Mouse (Mus musculus) adrenal gland, adult (tissue): Measurements from ENCODE around the gene Etv2.

Source experiments
- DNase-seq, 2 experiments: peaks; one replicate each; pipeline ENCODE4 v3.0.0; 2022 to 2023; ENCODE audit warnings: low spot score in 1 of 2; ENCODE audit not compliant: inconsistent age in 2 of 2

Etv2 gene

DNA sequence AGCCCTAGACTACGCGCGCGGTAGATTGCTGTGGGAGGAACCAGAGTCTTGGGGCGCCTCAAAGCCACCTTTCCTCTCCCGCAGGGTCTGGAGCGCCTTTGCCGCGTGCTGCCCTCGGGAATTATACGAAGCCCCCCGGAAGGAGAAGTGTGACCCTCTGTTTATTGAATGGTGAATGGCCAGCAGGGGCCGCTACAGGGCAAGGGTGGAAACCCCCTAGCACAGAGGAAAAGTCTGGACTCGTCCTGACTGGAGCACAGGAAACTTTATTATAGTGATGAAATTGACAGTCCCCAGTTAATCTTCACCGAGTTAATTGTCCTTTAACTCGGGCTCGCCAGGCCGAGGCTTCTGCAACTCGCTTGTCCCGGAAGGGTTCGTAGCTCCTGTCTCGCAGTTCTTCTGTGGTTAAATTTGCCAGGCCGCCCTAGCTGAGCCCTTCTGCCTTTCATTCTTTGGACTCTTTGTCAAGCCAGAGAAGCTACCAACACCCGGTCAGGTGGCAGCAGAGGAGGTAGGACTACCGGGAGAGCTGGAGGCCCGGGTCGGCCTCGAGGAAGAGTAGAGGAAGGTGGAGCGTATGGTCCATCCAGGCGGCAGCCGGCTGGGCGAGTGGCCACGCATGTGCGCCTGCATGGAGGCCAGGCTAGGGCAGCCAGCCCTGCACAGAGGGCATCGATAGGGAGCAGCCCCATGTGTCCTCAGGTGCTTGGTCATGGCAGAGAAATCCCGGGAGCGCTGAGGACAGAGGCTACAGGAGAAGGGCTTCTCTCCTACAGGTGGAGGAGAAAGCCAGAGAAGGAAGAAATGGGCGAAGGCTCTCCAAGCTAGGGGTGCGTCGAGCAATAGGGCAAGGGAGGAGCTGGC lies 46.0 kb downstream of the Etv2 start:
- peak; percentile 87 to 96 for DNase-seq

DNA sequence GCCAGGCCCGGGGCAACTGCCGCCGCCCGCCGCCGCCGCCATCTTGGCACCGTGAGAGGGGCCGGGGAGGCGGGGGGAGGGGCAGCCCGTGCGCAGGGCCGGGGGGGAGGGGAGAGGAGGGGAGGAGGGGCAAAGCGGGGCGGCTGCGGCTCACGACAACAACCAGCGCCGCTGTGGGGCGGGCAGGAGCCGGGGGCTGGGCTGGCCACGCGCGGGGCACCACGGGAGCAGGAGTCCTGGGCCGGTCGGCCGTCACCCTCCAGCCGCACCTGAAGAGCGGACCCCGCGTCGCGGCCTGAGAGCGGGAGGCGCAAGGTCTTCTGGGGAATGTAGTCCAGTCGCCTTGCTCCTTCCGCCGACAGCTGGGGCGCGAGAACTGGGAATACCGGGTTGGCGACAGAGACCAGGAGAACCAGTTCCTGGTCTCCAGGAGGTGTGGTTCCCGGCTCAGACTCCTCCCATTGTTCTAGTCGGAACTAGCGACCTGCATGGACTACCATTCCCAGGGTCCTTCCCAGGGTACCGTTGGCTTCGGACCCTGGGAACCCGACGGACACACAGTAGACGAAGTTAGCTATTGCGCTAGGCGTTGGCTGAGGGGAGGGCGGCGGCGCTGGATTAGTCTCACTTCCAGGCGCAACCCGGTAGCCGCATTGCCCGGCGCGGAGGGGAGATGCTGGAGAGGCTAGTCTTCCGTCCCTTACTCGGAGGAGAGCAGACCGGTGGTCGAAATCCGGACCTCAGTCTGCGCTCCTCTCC lies 46.8 kb downstream of the Etv2 start, which contains the start of gene Kmt2b:
Gene Kmt2b (minus strand): TSS at position 51 of the 759 bp plus-strand sequence.
- DNase-seq = peak; percentile 99

DNA sequence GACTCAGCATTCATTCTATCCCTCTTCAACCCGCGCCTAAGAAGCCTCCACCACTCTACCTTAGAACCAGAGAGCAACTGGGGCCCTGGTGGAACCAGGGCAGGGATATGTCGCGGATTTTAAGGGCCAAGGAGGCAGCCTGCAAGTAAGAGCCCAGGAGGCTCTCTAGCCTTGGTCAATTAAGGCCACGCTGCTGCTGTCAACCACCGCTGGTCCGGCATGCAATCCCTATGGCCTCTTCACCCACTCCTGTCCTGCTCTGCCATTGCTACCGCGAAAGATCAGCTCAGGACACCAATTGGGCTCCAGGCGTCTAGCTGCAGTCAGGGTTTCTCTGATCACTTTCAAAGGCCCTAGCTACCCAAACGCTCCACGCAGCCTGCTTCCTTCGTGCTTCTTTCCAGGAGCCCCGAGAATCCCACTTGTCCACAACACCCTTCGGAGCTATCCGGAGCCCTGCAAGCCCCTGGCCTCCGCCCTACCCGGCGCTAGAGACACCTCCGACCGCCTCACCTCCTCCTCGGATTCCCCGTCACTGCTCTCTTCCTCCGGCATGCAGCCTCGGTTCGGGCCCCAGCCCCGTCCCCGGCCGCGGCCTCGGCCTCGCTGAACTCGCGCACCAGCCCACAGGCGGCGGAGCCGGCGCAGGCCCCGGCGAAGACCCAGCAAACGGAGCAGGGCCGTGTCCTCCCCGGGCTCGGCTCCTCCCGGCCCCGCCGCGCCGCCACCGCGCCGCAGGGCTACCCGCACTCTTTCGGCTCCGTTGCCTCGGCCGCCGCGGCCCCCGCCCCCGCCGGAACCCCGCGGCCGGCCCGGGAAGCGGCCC lies 47.6 kb downstream of the Etv2 start:
- peak in 1 of 2 experiments; percentile 91 for DNase-seq

DNA sequence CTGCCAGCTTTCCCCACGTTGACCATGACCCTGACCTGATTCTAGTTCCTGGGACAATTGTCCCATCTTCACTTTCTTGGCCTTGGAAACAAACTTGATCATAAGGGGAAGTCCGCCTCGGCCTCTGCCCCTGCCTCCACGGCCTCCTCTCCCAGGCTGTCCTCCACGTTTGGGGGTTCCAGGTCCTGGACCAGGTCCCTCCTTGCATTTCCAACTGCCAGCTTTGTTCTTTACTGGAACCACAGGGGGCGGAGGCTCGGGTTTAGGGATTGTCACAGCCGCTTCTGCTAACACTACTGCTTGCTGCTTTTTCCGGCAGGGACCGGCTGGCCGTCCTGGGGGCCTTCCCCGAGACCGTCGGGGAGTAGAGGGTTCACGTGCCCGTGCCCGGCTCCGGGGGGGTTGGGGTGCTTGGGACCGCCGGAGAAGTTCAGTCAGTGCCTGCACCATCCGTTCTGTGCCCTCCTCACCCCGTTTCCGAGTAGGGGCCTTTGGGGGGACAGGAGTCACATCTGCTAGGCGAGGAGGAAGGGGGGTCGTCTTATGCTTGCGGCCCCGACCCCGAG lies 49.1 kb downstream of the Etv2 start:
- DNase-seq = peak in 1 of 2 experiments; percentile 66

DNA sequence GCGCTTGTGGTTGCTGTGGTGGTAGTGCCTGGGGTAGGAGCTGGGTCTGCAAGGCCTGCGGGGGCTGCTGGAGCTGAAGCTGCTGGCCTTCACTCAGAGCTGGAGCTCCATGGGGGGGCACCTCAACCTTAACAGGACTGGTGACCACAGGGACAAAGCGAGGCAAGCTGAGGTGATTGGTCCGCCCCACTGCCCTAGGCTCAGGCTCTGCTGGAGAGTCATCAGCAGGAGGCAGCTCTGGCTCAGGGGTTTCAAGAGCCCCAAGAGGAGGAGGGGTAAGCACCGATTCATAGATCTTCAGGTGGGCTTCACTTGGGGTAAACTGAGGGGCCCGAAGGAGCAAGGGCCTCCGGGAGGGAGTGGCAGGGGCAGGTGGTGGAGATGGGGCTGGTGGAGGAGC lies 50.5 kb downstream of the Etv2 start:
- peak in 1 of 2 experiments; percentile 40 for DNase-seq

- DNase-seq = peak in 1 of 2 experiments; percentile 73
These were observed 51.3 kb downstream of the Etv2 start for GRCm38 (mm10) chr7:30584339-30584738.
